Mouse (Mus musculus): Measurements from ENCODE around the gene Tat. TPM values are rescaled to one million over a fixed set of nuclear protein-coding genes. Genes with fewer than 3 reads are reported as not detected.
"Not testable (repeated sequence)": the region's sequence is repeated elsewhere in the genome, so short reads cannot be mapped to it uniquely, and the experiment has no call there.

The Tat gene
- polyA plus RNA-seq, 1 experiment from 2014 or later: 108 TPM

DNA sequence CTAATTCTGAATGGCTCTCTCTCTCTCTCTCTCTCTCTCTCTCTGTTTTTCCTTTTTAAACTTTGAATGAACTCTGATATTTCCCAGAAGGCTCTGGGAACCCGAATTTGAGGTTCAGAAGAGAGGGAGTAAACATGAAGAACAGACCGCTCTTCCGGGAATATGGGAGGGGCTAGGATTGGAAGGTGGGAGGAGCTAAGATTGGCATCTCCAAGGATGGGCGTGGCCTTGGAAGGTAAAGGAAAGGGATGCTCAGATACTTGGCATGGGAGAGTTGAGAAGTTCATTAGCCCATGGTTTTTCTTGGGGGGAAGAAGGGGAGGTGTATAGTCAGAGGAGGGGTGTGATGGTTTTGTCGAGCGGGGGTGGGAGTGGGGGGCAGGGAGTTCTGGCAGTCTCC lies 31.8 kb downstream of the Tat start:
- H3K27me3 ChIP-seq (ENCODE audit: insufficient read depth, low read length): no peaks in the 10 kb centered on the region
- H3K4me3 ChIP-seq (ENCODE audit: low read depth, low read length): no peak overlapping the region
- TF ChIP-seq CTCF (IDR thresholded peaks at IDR 0.05; ENCODE audit: low read depth): no peak
- no peak for TF ChIP-seq EP300 (IDR thresholded peaks at IDR 0.05; ENCODE audit: low read depth)
- no peaks in the 10 kb centered on the region for H3K4me1 ChIP-seq (ENCODE audit: insufficient read depth)
- no peaks in the 10 kb centered on the region for H3K36me3 ChIP-seq (replicated peaks; ENCODE audit: insufficient read depth, low read length)
- 57% methylated on average over 6 of the region's 6 CpGs for WGBS (ENCODE audit: insufficient replicate concordance)
- no peaks in the 10 kb centered on the region for H3K9me3 ChIP-seq (ENCODE audit: low read length)
- no peak overlapping the region for H3K27ac ChIP-seq (ENCODE audit: low read depth)
- H3K9ac ChIP-seq (replicated peaks): no peak overlapping the region
- no peak for ATAC-seq
- H3K4me2 ChIP-seq (ENCODE audit: low read depth, low read length): no peak overlapping the region
- DNase-seq: no peak

DNA sequence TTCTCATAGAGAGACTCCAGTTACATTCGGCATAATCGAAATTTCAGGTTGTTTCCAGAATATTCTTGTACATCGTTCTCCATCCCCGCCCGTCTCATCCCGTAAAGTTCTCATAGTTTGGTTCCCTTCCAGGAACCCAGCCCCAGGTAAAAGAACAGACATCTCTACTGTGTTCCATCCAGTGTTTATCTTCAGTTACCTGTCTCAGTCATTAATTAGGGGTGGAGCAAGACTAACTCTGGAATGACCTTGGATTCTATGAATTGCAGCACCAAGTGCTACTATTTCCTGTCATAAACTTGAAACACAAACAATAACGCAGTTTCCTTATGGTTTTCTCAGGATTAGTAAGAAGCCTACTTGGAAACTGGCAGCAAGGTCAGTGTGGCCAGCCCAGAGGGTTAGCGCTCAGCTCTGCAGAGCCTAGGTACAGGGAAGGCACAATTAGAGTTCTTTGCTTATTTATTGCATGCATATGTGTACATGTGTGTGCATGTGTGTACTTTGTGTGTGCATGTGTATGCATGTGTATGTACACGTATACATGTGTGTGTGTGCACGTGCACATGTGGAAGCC lies 32.6 kb downstream of the Tat start:
- Histone ChIP-seq H3K27ac (ENCODE audit: low read depth) (no peak overlapping the region), H3K4me2 (ENCODE audit: low read depth, low read length) (no peak overlapping the region), H3K27me3 (ENCODE audit: insufficient read depth, low read length) (no peaks in the 10 kb centered on the region), H3K36me3 (replicated peaks; ENCODE audit: insufficient read depth, low read length) (no peaks in the 10 kb centered on the region), H3K9me3 (ENCODE audit: low read length) (no peaks in the 10 kb centered on the region), H3K9ac (replicated peaks) (no peak overlapping the region), H3K4me1 (ENCODE audit: insufficient read depth) (no peaks in the 10 kb centered on the region), H3K4me3 (ENCODE audit: low read depth, low read length) (no peak overlapping the region)
- DNase-seq (no peak), ATAC-seq (no peak)
- no peak for TF ChIP-seq EP300 (IDR thresholded peaks at IDR 0.05; ENCODE audit: low read depth)
- no peak for TF ChIP-seq CTCF (IDR thresholded peaks at IDR 0.05; ENCODE audit: low read depth)
- 83% methylated on average over 10 of the region's 10 CpGs for WGBS (ENCODE audit: insufficient replicate concordance)

DNA sequence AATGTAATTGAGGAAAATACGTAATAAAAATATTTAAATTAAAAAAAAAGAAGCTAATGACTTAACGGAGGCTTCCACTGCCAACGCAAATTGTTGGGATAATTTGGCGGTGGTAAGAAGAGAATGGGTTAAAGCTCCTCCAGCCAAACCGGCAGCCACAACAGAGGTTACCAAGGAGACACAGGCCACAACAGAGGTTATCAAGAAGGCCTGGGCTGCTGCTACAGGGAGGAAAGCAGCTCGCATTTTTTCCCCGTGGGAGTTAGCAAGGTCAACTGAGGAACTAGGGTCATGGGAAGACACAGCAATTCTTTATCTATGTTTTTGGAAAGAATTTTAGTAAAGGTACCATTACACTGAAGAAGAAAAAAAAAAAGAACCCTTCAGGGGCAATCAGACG lies 43.5 kb downstream of the Tat start:
- not testable (repeated sequence) for H3K9me3 ChIP-seq (ENCODE audit: low read length); H3K4me2 ChIP-seq (ENCODE audit: low read depth, low read length); H3K4me3 ChIP-seq (ENCODE audit: low read depth, low read length); H3K36me3 ChIP-seq (replicated peaks; ENCODE audit: insufficient read depth, low read length); DNase-seq; H3K4me1 ChIP-seq (ENCODE audit: insufficient read depth); H3K9ac ChIP-seq (replicated peaks); H3K27ac ChIP-seq (ENCODE audit: low read depth); ATAC-seq; H3K27me3 ChIP-seq (ENCODE audit: insufficient read depth, low read length)
- WGBS (ENCODE audit: insufficient replicate concordance): 39% methylated on average over 8 of the region's 8 CpGs

- no peak overlapping the region for H3K4me2 ChIP-seq (ENCODE audit: low read depth, low read length)
- no peaks in the 10 kb centered on the region for H3K9me3 ChIP-seq (ENCODE audit: low read length)
- H3K27ac ChIP-seq (ENCODE audit: low read depth): no peak overlapping the region
- H3K4me1 ChIP-seq (ENCODE audit: insufficient read depth): no peaks in the 10 kb centered on the region
- ATAC-seq: no peak
- H3K36me3 ChIP-seq (replicated peaks; ENCODE audit: insufficient read depth, low read length): no peaks in the 10 kb centered on the region
- H3K4me3 ChIP-seq (ENCODE audit: low read depth, low read length): no peak overlapping the region
- H3K9ac ChIP-seq (replicated peaks): no peak overlapping the region
- DNase-seq: no peak
- TF ChIP-seq EP300 (IDR thresholded peaks at IDR 0.05; ENCODE audit: low read depth): no peak
- no peak for TF ChIP-seq CTCF (IDR thresholded peaks at IDR 0.05; ENCODE audit: low read depth)
- WGBS (ENCODE audit: insufficient replicate concordance): 70% methylated on average over 4 of the region's 4 CpGs
- no peaks in the 10 kb centered on the region for H3K27me3 ChIP-seq (ENCODE audit: insufficient read depth, low read length)
These were observed 44.1 kb downstream of the Tat start for GRCm38 (mm10) chr8:110034331-110034730.

- H3K4me3 ChIP-seq (ENCODE audit: low read depth, low read length): no peak overlapping the region
- no peak overlapping the region for H3K9ac ChIP-seq (replicated peaks)
- H3K9me3 ChIP-seq (ENCODE audit: low read length): no peaks in the 10 kb centered on the region
- no peaks in the 10 kb centered on the region for H3K36me3 ChIP-seq (replicated peaks; ENCODE audit: insufficient read depth, low read length)
- ATAC-seq (no peak), DNase-seq (no peak)
- no peak overlapping the region for H3K27ac ChIP-seq (ENCODE audit: low read depth)
- no peaks in the 10 kb centered on the region for H3K27me3 ChIP-seq (ENCODE audit: insufficient read depth, low read length)
- 59% methylated on average over 2 of the region's 2 CpGs for WGBS (ENCODE audit: insufficient replicate concordance)
- no peaks in the 10 kb centered on the region for H3K4me1 ChIP-seq (ENCODE audit: insufficient read depth)
- H3K4me2 ChIP-seq (ENCODE audit: low read depth, low read length): no peak overlapping the region
- TF ChIP-seq CTCF (IDR thresholded peaks at IDR 0.05; ENCODE audit: low read depth) (no peak), EP300 (IDR thresholded peaks at IDR 0.05; ENCODE audit: low read depth) (no peak)
These were observed 45.9 kb downstream of the Tat start for GRCm38 (mm10) chr8:110036156-110036555.

DNA sequence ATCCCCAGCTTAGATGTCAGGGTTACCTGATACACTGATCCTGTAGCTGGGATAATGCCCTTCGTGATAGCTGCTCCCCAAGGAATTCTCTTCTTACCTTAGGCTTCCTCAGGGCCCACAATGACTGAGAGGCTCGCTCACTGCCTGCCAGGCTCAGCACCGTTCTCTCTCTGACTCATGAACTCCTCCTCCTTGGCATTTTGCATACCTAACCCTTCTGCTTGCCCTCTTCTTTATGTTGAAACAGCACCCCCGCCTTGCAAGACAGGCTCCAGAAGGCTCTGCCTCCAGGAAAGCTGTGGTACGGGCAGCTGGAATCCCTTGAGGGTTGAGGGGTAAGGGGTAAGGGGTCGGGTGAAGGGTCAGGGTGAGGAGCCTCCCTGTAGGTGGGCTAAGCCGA lies 49.0 kb downstream of the Tat start:
- DNase-seq: no peak
- 44% methylated on average over 7 of the region's 7 CpGs for WGBS (ENCODE audit: insufficient replicate concordance)
- Histone ChIP-seq H3K9me3 (ENCODE audit: low read length) (no peaks in the 10 kb centered on the region), H3K4me3 (ENCODE audit: low read depth, low read length) (no peak overlapping the region), H3K36me3 (replicated peaks; ENCODE audit: insufficient read depth, low read length) (no peaks in the 10 kb centered on the region), H3K27ac (ENCODE audit: low read depth) (no peak overlapping the region), H3K4me2 (ENCODE audit: low read depth, low read length) (no peak overlapping the region), H3K4me1 (ENCODE audit: insufficient read depth) (no peaks in the 10 kb centered on the region), H3K27me3 (ENCODE audit: insufficient read depth, low read length) (no peaks in the 10 kb centered on the region), H3K9ac (replicated peaks) (no peak overlapping the region)
- no peak for ATAC-seq
- TF ChIP-seq CTCF (IDR thresholded peaks at IDR 0.05; ENCODE audit: low read depth) (no peak), EP300 (IDR thresholded peaks at IDR 0.05; ENCODE audit: low read depth) (no peak)

GRCm38 (mm10) chr8:110039659-110040058 lies 49.4 kb downstream of the Tat start, which contains the start of gene Chst4:
Gene Chst4, minus strand, starts transcription at chr8:110039740.
- Histone ChIP-seq H3K4me2 (ENCODE audit: low read depth, low read length) (no peak within 1 kb of the TSS), H3K36me3 (replicated peaks; ENCODE audit: insufficient read depth, low read length) (no peaks in the 10 kb centered on the region), H3K9ac (replicated peaks) (no peak within 1 kb of the TSS), H3K27me3 (ENCODE audit: insufficient read depth, low read length) (no peaks in the 10 kb centered on the region), H3K27ac (ENCODE audit: low read depth) (no peak within 1 kb of the TSS), H3K9me3 (ENCODE audit: low read length) (no peaks in the 10 kb centered on the region), H3K4me1 (ENCODE audit: insufficient read depth) (no peaks in the 10 kb centered on the region), H3K4me3 (ENCODE audit: low read depth, low read length) (no peak within 1 kb of the TSS)
- TF ChIP-seq EP300 (IDR thresholded peaks at IDR 0.05; ENCODE audit: low read depth) (no peak), CTCF (IDR thresholded peaks at IDR 0.05; ENCODE audit: low read depth) (no peak)
- DNase-seq (no peak), ATAC-seq (no peak)
- 79% methylated on average over 5 of the region's 5 CpGs for WGBS (ENCODE audit: insufficient replicate concordance)

All from liver, postnatal 0 days (tissue).